Mouse (Mus musculus) myocyte (in vitro differentiated cells): ENCODE results near the gene Pigk.

Source experiments
- POLR2A ChIP-seq: IDR thresholded peaks from one replicate; pipeline ENCODE4 v1.6.1; 2011; ENCODE audit warnings: low read depth, mild to moderate bottlenecking, control low read depth, moderate library complexity; ENCODE audit not compliant: insufficient read length
- TCF12 ChIP-seq: IDR thresholded peaks from one replicate; pipeline ENCODE4 v1.6.1; 2011; ENCODE audit warnings: mild to moderate bottlenecking, control low read depth; ENCODE audit not compliant: poor library complexity, insufficient read depth, severe bottlenecking

- TF ChIP-seq POLR2A: no peak
- TF ChIP-seq TCF12: no peak
Observed at GRCm38 (mm10) chr3:152958358-152959150, 244.7 kb downstream of the Pigk start.
